Mouse (Mus musculus) spleen, adult 2 months (tissue): ENCODE measurements at regions not wholly inside any gene's neighbourhood (a gene's known extent, or its start where the extent isn't known, plus 50 kb on each side); places are given as distances from the start of the nearest gene placed in this dataset.

Experiments
- CTCF ChIP-seq: fragments of 200-500 bp; IDR thresholded peaks from 2 replicates; pipeline ENCODE4 v1.5.1; 2011; ENCODE audit warnings: mild to moderate bottlenecking, inconsistent platforms; ENCODE audit not compliant: insufficient read depth, insufficient read length, insufficient replicate concordance; ENCODE audit errors: extremely low read depth
- POLR2A ChIP-seq: fragments of 200-500 bp; IDR thresholded peaks from 2 replicates; pipeline ENCODE4 v1.6.1; 2011; ENCODE audit warnings: low read depth, low read length, inconsistent platforms

DNA sequence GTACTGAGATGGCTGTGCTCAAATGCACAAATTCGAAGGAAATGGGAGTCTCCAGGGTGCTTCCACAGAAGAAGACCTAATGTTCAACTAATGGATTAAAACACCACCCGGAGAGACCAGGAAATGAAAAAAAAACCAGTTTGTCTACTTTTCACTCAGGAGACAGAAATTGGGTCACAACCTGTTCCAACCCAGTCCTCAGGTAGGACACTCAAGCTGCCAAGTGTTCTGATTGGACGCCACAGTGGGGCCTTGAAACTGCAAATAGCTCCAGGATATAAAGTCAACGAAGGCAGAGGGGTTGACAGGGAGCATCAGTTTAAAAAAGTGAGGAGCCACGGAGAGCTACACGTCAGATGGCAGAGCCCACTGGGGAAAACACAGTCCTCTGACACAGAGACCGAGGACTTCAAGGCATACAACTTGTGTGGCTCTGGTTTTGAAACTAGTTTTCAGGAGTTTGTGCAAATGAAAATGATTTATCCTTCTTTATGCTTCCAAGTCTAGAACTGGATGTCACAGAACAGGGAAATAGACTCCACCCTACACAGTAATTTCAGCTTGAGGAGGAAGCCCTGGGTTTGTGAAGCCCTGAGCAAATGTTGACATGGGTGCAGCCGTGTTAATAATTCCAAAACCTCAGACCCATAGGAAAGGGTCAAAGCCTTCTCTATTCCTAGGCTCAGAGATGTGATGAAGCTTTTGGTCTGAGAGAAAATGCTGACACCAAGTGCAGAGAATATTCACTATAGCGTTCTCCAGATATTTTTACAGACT, 220.8 kb upstream of the Pik3r1 start:
- TF ChIP-seq CTCF (no peak), POLR2A (no peak)
